Comparison of ENCODE assay signal across 25 mouse cellular contexts in genomic region chr12:31314310-31314709, GRCm38 (mm10). TPM values are rescaled to one million over a fixed set of nuclear protein-coding genes. Genes with fewer than 3 reads are reported as not detected.
DNase-seq lines count a peak whose midpoint lies in the region; ATAC-seq and TF ChIP-seq lines count a peak whose summit lies in the region.
"Had no signal": no experiment of that assay in that cellular context is flagged by ENCODE, and none has a peak within 500 bp of the region (broad histone marks: within the 10 kb centered on the region; RNA-seq: fewer than 3 reads in every experiment).

No protein-coding gene starts in this region.

- H3K4me1 ChIP-seq in heart, embryonic 11.5 days (ENCODE audit: control insufficient read depth, insufficient read depth, low read length), result peaks cover 5% of the 10 kb centered on the region
- peaks cover 23 to 36% of the 10 kb centered on the region in 2 experiments for H3K4me1 ChIP-seq in heart, embryonic 14.5 days (ENCODE audit: control insufficient read depth in 2 of 2, insufficient read depth in 2 of 2, low read length in 2 of 2)
- peaks cover 13% of the 10 kb centered on the region for H3K4me1 ChIP-seq in heart, postnatal 0 days (ENCODE audit: control insufficient read depth, insufficient read depth)
- H3K4me1 ChIP-seq: embryonic facial prominence, embryonic 12.5 days; embryonic facial prominence, embryonic 15.5 days had no signal

- ATAC-seq in heart, embryonic 11.5 days (replicated peaks; ENCODE audit: insufficient number of reproducible peaks, low FRiP score, low TSS enrichment), result no peak
- peak; percentile 67 for ATAC-seq in heart, embryonic 14.5 days (ENCODE audit: insufficient number of reproducible peaks, insufficient read depth, low FRiP score, low read depth)
- peak; percentile 72 for ATAC-seq in heart, postnatal 0 days (ENCODE audit: insufficient read depth, low read depth)
- ATAC-seq: CD4-positive, CD25-positive, alpha-beta regulatory T cell, adult 4 months; forebrain, embryonic 14.5 days; forebrain, postnatal 0 days; intestine, postnatal 0 days had no signal

- intact Hi-C loops in heart, postnatal 14 days (cut with DNase I), result loop anchor here (5.0 kb wide), 1 partner anchor 192 kb away; no protein-coding TSS in a partner anchor
- intact Hi-C loops in heart, postnatal 10 days (cut with DNase I), result no loop called here

- TF ChIP-seq EP300 in heart, postnatal 0 days (IDR thresholded peaks at IDR 0.05; ENCODE audit: low read depth), result no peak

- H3K4me2 ChIP-seq in heart, embryonic 11.5 days, result no peak overlapping the region
- no peak overlapping the region for H3K4me2 ChIP-seq in heart, embryonic 14.5 days (ENCODE audit: low read length)
- H3K4me2 ChIP-seq in heart, postnatal 0 days (ENCODE audit: low read depth, low read length), result no peak overlapping the region
- H3K4me2 ChIP-seq: embryonic facial prominence, embryonic 12.5 days; embryonic facial prominence, embryonic 15.5 days; hindbrain, embryonic 12.5 days; hindbrain, embryonic 15.5 days had no signal

- H3K27me3 ChIP-seq in heart, embryonic 11.5 days (ENCODE audit: control insufficient read depth, insufficient read depth, low read length), result no peaks in the 10 kb centered on the region
- H3K27me3 ChIP-seq in heart, embryonic 14.5 days (ENCODE audit: control insufficient read depth, insufficient read depth, low read length), result no peaks in the 10 kb centered on the region
- H3K27me3 ChIP-seq in heart, postnatal 0 days (ENCODE audit: control insufficient read depth, insufficient read depth, low read length), result no peaks in the 10 kb centered on the region
- H3K27me3 ChIP-seq: embryonic facial prominence, embryonic 12.5 days; embryonic facial prominence, embryonic 15.5 days; hindbrain, embryonic 12.5 days; hindbrain, embryonic 15.5 days had no signal

- no peak overlapping the region for H3K9ac ChIP-seq in heart, embryonic 11.5 days (ENCODE audit: low read depth, low read length)
- H3K9ac ChIP-seq in heart, embryonic 14.5 days (ENCODE audit: low read length), result no peak overlapping the region
- H3K9ac ChIP-seq in heart, postnatal 0 days (replicated peaks; ENCODE audit: low read depth, low read length), result no peak overlapping the region
- H3K9ac ChIP-seq: embryonic facial prominence, embryonic 12.5 days; embryonic facial prominence, embryonic 15.5 days; forebrain, postnatal 0 days; hindbrain, embryonic 12.5 days; hindbrain, embryonic 15.5 days had no signal

- H3K36me3 ChIP-seq in heart, embryonic 11.5 days (ENCODE audit: control insufficient read depth, insufficient read depth, low read length), result peaks cover 56% of the 10 kb centered on the region
- peaks cover 100% of the 10 kb centered on the region for H3K36me3 ChIP-seq in heart, embryonic 14.5 days (ENCODE audit: control insufficient read depth, insufficient read depth, low read length)
- peaks cover 96% of the 10 kb centered on the region for H3K36me3 ChIP-seq in heart, postnatal 0 days (replicated peaks; ENCODE audit: control insufficient read depth, insufficient read depth, low read length)
- H3K36me3 ChIP-seq: hindbrain, embryonic 12.5 days; hindbrain, embryonic 15.5 days had no signal

- 51% methylated on average over 7 of the region's 7 CpGs for WGBS in heart, embryonic 11.5 days (ENCODE audit: insufficient replicate concordance)
- 39% methylated on average over 7 of the region's 7 CpGs for whole genome bisulfite sequencing in heart, embryonic 14.5 days
- WGBS in heart, postnatal 0 days, result 38% methylated on average over 7 of the region's 7 CpGs

- no peaks in the 10 kb centered on the region for H3K9me3 ChIP-seq in heart, embryonic 11.5 days (replicated peaks; ENCODE audit: control insufficient read depth, low read length)
- H3K9me3 ChIP-seq in heart, embryonic 14.5 days (ENCODE audit: control insufficient read depth, low read length), result no peaks in the 10 kb centered on the region
- H3K9me3 ChIP-seq in heart, postnatal 0 days (replicated peaks; ENCODE audit: control insufficient read depth, low read length), result no peaks in the 10 kb centered on the region
- H3K9me3 ChIP-seq: embryonic facial prominence, embryonic 15.5 days; hindbrain, embryonic 15.5 days had no signal

- DNase-seq in heart, adult 9 months (ENCODE audit: low spot score in 2 of 2), result no peak
- no peak for DNase-seq in heart, postnatal 14 days
- DNase-seq in heart, postnatal 0 days (ENCODE audit: low spot score), result peak; percentile 57
- no peak for DNase-seq in heart, postnatal 10 days
- DNase-seq: adrenal gland, adult 2 months; adrenal gland, postnatal 14 days; cerebellum, adult 11 months; cerebellum, adult 2 months; cerebellum, adult 9-11 months; cerebellum, postnatal 25 days; forebrain, postnatal 0 days; gastrocnemius, adult 2 months; gastrocnemius, postnatal 14 days; kidney, adult 2 months had no signal

- H3K4me3 ChIP-seq in heart, embryonic 11.5 days (ENCODE audit: low read depth, low read length), result no peak overlapping the region
- no peak overlapping the region for H3K4me3 ChIP-seq in heart, embryonic 14.5 days (ENCODE audit: control insufficient read depth in 1 of 2, insufficient read depth in 1 of 2, low read depth in 1 of 2, low read length in 2 of 2)
- H3K4me3 ChIP-seq in heart, postnatal 0 days (ENCODE audit: low read depth, low read length), result no peak overlapping the region
- H3K4me3 ChIP-seq: embryonic facial prominence, embryonic 12.5 days; embryonic facial prominence, embryonic 15.5 days; gastrocnemius, adult 2 months; hindbrain, embryonic 12.5 days; hindbrain, embryonic 15.5 days had no signal

- H3K27ac ChIP-seq in heart, embryonic 11.5 days (ENCODE audit: low read depth, low read length), result peak overlapping the region; percentile 64
- peak overlapping the region; percentile 64 to 82 for H3K27ac ChIP-seq in heart, embryonic 14.5 days (replicated peaks in 1 of 2; ENCODE audit: control insufficient read depth in 1 of 2, insufficient read depth in 1 of 2, low read depth in 2 of 2, low read length in 2 of 2)
- H3K27ac ChIP-seq in heart, postnatal 0 days (ENCODE audit: low read depth), result peak overlapping the region; percentile 74
- H3K27ac ChIP-seq: embryonic facial prominence, embryonic 12.5 days; embryonic facial prominence, embryonic 15.5 days; gastrocnemius, adult 2 months; hindbrain, embryonic 12.5 days; hindbrain, embryonic 15.5 days had no signal

- no peak for TF ChIP-seq CTCF in heart, postnatal 0 days (IDR thresholded peaks at IDR 0.05; ENCODE audit: low read depth)

RNA-seq across cellular contexts. Expression of gene Dld, which starts 36.9 kb away (rescaled TPM):
- polyA plus RNA-seq in heart, embryonic 11.5 days (2014; fragmentation: Nextera tagmentation; extraction: Ambion mirVana), result 207 and 218 TPM in 2 replicates
- polyA plus RNA-seq in heart, embryonic 14.5 days (2014; fragmentation: Nextera tagmentation; extraction: Ambion mirVana), result 214 and 224 TPM in 2 replicates
- total RNA-seq in heart, postnatal 14 days (2021), result 100 to 1,000 TPM; 382 to 401 TPM
- 91.6 and 125 TPM in 2 replicates for total RNA-seq in heart, postnatal 0 days (2014; rRNA removed; ENCODE audit: low replicate concordance)
- 372 and 377 TPM in 2 replicates for polyA plus RNA-seq in heart, postnatal 0 days (2015; fragmentation: Nextera tagmentation; extraction: Ambion mirVana)
- total RNA-seq in heart, postnatal 10 days (2021), result 100 to 1,000 TPM; 373 to 380 TPM

RNA-seq across cellular contexts. Expression of gene Lamb1, which starts 49.3 kb away (rescaled TPM):
- polyA plus RNA-seq in heart, embryonic 11.5 days (2014; fragmentation: Nextera tagmentation; extraction: Ambion mirVana), result 67.4 and 92.3 TPM in 2 replicates
- polyA plus RNA-seq in heart, embryonic 14.5 days (2014; fragmentation: Nextera tagmentation; extraction: Ambion mirVana), result 96.3 and 101 TPM in 2 replicates
- 100 to 1,000 TPM; 158 to 162 TPM for total RNA-seq in heart, postnatal 14 days (2021)
- total RNA-seq in heart, postnatal 0 days (2014; rRNA removed; ENCODE audit: low replicate concordance), result 189 TPM in 2 replicates
- polyA plus RNA-seq in heart, postnatal 0 days (2015; fragmentation: Nextera tagmentation; extraction: Ambion mirVana), result 53.2 and 60.8 TPM in 2 replicates
- 100 to 1,000 TPM; 250 to 255 TPM for total RNA-seq in heart, postnatal 10 days (2021)
- total RNA-seq: hematopoietic stem cell, adult 5-6 weeks; MEL had no signal
- polyA plus RNA-seq: CD4-positive, CD25-positive, alpha-beta regulatory T cell, adult 4 months had no signal
